Mouse (Mus musculus) embryo, embryonic 10 days (tissue): ENCODE results near the gene Gm20869.
"Not testable (repeated sequence)": the region's sequence is repeated elsewhere in the genome, so short reads cannot be mapped to it uniquely, and the experiment has no call there.

ENCODE experiments used
- DNase-seq: peaks from one replicate; pipeline ENCODE4 v3.0.0-alpha.2; 2015; ENCODE audit warnings: low spot score

Gene Gm20869

GRCm38 (mm10) chrY:71469149-71469548 is at the start of gene Gm20869:
TSS of gene Gm20869 (plus strand) at chrY:71469449.
- not testable (repeated sequence) for DNase-seq
